Mouse (Mus musculus) layer of hippocampus, postnatal 36 days (tissue): ENCODE data around the gene Pik3c2g. TPM values are rescaled to one million over a fixed set of nuclear protein-coding genes. Genes with fewer than 3 reads are reported as not detected.
"Not testable (repeated sequence)": the region's sequence is repeated elsewhere in the genome, so short reads cannot be mapped to it uniquely, and the experiment has no call there.

Experiments used
- DNase-seq, 2 experiments: peaks; one replicate each; pipeline ENCODE4 v3.0.0; 2022
- total RNA-seq, 2 experiments: library from RNA; stranded (reverse); gene quantifications; 2 replicates each; pipeline ENCODE4 v1.2.3; 2021

Gene Pik3c2g
- total RNA-seq, 2 experiments from 2014 or later, result 0.10 to 0.18 TPM

DNA sequence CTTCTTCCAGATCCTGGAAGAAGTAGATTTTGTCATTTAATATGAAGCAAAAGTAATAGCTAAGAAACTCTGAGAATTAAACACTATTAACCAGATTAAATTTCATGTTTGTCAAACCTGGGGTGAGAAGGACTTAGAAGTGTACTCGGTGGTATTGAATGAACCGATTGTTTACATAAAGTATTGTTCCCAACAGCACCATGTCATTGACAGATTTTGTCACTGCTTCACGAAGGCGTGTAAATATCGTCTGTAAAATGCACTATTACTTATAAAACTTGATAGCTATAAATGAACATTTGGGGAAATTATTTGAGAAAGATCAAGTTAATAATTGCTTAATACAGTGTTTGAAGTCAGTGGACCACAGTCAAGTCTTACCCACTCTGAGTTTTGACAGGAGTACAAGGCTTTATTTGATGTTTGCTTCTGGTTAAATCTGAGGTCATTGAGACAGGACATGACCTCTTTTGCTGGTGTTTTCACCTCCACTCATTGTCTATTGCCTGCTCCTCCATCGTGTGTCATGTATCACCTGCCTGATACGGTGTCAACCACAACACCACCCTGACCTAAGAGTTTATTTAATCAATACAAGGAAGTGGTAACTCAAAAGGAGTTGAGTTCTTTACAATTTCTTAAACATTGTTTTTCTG, 260.0 kb downstream of the Pik3c2g start:
- DNase-seq, result no peak

DNA sequence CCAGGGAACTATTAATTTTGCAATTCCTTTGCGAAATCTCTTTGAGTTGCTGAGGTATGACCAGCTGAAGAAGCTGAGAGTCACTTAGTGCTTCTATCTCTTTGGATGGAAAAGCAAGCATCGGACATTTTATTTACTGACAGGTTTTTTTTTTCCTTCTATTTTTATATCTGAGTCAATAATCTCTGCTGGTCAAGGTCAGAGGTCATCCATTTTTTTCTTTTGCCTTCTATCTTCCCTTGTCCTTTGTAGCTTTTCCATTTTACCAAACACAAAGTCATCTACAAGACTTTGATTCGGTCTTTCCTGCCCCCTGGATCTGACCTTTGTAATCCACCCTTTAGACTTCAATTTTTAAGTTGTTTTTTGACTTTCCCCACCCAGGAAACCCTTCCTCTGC, 262.9 kb downstream of the Pik3c2g start:
- no peak for DNase-seq

DNA sequence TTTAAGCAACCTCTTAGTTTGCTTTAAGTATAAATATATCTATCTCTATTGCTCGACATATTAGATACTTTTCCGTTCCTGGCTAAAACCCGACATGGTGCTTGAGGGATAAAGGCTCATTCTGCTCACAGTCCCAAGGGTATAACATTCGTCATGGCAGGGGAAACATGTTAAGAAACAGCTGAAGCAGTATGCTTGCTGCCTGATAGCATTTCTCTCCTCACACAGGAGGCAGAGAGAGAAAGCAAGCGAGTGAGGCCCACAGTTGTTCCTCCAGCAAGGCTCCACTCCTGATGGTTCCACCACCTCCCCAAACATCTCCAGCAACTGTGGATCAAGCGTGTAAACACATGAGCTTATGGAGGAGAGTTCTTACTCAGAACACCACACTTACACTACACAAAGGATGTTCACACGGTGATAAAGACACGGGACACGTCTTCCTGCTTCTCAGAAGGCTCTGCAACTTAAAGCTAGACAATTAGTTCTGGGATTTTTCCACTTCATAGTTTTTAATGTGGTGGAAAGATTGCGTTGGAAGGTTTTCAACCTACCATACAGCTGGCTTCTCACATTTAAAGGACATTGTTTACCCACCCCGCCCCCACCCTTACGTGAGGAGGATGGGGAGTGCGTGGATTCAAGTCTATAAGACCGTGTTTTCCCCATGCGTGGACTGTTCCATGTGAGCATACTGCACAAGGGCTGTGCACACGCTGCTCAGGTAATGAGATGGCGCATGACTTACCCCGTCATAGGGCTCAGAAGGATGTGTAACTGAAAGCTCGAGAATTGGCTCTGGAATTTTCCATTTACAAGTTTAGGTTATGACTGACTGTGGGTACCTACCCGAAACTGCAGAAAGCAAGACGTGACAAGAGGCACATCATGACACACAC, 264.9 kb downstream of the Pik3c2g start:
- DNase-seq, result no peak

DNA sequence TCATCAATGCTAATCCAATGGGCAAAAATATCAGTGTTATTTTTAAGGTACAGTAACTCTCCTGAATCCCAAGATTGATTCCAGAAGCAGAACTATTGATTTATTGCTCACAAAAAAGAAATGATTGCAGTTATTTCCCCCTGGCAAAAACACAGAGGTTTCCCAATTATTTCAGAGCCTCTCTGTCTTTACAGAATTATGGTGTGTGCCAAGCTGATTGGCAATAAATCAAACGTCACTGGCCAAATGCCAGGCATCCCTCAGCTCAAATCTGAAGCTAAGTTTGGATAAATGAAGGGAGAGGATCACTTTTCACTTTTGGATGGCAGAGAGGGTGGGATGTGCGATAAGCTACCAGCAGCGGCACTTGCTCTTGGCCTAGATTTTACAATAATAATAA, 265.8 kb downstream of the Pik3c2g start:
- peak; percentile 58 to 59 for DNase-seq

DNA sequence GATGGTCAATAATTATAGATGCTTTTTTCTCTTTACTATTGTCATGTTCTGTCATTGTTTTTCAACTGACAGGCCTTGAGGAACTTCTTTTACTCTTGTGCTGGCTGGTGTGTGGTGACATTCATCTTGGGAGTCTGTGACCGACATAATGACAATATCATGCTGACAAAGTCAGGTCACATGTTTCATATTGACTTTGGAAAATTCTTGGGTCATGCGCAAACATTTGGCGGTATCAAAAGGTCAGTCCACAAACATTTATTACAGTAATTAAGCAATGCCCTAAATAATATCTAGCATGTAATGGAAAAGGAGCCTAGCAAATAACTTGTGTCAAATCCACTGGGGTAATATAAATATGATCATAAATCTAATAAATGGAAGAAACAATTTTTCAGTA, 273.1 kb downstream of the Pik3c2g start:
- no peak for DNase-seq

DNA sequence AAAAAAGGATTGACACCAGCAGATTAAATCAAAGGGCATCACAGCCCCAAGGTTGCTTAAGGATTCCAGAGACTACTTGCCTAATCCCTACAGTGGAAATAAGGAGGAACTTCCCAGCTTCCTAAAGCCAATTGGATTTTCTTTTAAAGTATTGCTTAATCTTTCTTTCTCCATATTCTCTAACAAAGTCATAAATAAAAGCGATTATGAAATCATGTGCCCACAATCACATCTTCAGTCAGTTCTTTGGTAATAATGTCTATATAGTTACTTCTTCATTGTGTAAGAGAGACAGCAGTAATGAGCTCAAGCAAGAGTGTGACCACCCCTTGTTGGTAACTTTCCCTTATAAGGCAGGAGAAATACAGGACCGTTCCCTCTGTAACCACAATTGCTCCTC, 274.5 kb downstream of the Pik3c2g start:
- no peak for DNase-seq

DNA sequence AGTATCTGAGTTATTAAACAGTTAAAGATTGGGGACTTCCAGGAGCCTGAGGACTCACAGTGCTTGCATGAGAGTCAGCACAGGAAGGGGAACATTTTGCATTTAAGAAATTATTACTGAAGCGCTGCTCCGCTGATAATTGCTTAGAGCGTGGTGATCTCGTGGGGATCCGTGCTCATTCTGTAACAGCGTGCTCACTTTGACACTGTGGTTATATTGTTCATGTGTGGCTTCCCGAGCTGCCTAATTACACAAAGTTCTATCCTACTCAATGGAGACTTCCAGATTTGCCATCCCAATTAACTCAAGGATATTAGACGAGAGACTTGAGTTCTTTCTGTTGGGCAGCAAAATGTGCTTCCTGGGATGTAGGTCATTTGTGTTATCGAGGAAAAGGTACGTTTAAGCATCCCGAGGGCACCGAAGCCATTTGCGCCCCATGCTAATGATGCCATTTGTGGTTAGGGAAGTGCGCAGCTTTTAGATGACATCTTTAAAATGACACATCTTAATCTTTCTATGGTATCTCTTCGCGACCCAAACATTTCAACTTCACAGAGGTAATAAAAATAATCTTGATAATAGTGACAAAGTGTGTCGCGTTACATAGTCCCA, 278.1 kb downstream of the Pik3c2g start:
- no peak for DNase-seq

DNA sequence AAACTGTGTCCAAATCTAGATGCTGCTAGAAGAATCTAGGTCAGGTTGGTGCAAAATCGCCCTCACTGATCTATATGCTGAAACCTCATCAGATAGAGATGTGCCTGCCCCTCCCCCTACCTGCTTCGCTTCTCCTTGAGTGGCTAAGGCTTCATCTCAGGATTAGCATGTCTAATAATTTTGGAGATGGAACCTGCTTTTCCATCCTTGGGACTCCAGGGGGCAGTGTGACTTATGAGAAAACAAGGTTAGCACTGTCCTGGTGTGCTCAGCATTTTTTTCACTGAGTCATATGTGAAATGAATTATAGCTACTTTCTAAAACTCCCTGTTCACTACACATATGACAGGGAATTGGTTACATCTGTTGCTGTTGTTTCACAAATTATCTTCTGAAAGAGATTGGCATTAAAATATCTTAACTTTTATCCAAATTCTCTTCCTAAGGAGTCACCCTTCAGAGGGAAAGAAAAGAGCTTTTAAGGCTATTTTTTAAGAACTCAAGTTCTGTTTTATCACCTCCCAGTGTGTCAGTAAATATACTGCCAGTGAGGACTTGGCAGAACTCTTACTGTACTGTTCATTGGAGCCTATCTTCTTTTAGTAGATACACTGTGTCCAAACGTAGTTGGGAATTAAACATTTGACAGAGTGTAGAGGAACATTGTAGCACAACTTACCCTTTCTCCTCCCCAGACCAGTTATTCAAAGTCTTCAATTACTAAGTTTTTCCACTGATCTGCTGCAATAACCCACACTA, 287.6 kb downstream of the Pik3c2g start:
- peak; percentile 6 to 24 for DNase-seq

DNA sequence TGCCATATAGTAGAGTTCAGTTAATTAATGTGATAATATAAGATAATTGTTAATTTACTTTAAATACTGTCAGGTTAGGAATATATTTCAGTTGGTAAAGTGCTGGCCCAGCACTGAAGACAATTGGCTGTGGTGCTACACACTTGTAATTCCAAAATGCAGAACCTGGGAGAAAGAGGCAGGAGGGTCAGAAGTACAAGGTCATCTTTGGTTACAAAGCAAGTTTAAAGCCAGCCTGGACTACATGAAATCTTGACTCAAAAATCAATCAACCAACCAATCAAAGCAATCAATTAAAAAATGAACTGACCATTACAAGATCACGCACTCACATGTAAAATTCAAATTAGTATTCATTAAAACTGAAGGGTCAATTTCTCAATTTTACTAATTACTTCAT, 289.7 kb downstream of the Pik3c2g start:
- DNase-seq, result no peak

DNA sequence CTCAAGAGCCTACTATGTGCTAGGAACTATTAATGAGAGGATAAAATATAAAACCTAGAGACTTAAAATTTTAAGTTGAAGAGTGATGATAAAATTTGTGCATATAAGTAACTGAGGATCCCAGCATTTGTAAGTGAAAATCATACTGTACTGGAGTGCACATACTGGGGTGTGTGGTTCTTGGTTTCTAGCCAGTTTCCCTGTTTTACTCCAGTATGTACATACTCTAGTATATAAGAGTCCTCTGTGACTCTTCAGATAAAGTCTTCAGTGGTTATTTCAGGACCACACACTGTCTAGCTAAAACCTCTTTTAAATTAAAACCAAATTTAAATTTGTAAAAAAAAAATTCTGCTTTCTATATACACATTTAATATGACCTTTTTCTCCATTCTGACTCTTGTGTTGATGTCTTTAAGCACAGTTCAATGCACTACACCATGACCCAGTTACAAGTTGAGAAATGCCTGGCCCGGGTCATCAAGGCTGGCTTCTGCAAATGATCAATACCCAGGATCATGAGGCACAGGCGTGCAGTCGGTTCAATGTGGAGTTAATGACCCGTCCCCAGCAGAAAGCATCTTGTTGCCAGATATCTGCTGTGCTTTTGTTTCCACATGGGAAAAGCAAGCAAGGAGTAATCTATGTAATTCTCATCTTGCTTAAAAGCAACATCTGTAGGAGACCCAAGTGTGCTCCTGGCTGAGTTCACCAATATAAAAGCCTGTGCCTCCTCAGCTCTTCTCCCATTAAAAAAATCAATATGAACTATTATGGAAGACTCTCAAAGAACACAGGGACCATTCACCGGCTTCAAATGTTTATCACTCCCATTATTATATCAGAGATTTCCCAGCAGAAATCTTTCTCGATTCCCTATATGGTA, 290.7 kb downstream of the Pik3c2g start:
- no peak for DNase-seq

DNA sequence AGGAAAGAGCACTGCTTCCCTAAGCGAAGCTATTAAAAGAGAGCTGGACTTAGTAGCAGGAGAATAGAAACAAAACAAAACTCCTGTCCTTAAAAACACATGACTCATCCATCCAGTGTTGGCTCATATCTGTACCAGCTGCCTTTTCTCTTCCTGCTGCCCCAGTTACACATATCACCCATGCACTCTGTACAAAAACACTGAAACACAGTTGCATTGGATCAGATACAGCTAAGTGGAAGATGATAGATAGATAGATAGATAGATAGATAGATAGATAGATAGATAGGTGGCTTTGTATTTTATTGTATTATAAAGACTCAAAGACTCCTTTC, 291.3 kb downstream of the Pik3c2g start:
- no peak for DNase-seq

DNA sequence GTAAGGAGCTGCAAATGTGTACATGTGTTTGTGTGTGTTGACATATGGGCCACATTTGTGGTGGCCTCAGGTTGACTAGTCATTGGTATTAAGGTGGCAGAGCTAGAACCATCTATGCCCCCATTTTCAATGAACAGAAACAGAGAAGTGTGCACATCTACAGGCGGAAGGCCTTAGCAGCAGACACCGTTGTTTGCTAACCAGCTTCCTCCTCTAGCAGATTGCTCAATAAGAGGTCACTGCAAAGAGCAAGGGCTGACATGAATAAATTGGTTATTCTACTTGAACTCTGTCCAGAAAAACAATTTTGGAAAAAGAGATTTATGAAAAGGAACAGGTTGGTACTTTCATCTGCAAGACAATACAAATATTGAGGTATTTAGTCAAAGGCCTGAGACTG, 295.1 kb downstream of the Pik3c2g start:
- DNase-seq, result no peak

DNA sequence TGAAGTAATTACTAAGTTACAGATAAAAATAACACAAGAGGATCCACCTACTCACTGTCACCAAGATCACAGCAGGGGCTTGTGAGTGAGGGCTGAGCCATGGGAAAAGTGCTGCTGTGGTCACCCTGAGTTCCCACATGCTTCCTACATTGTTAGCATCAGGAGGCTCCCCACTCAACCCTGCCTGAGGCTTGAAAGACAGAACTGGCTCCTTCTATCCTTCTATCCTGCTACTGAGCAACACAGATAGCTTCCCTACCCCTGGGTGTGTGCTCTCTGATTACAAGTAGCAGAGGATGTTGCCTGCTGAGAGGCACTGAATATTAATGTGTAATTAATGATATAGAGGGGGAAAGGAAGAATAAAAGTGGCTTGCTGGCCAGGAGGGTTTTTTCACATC, 300.2 kb downstream of the Pik3c2g start:
- DNase-seq, result no peak

DNA sequence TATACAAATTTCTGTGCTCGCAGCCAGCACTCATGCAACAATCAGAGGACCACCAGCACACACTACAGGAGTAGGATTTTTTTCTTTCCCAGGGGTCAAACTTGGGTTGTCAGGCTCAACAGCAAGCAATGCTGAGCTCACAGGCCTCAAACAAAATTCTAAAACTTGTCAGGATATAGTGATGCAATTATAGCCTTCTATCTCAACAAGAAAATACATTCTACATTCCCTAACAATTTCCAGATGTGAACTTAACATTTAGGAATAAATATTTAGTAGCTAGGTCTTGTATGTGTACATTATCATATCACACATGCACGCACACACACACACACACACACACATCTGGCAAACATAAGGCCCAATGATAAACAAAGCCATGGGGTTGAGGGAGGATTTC, 308.6 kb downstream of the Pik3c2g start:
- no peak for DNase-seq

DNA sequence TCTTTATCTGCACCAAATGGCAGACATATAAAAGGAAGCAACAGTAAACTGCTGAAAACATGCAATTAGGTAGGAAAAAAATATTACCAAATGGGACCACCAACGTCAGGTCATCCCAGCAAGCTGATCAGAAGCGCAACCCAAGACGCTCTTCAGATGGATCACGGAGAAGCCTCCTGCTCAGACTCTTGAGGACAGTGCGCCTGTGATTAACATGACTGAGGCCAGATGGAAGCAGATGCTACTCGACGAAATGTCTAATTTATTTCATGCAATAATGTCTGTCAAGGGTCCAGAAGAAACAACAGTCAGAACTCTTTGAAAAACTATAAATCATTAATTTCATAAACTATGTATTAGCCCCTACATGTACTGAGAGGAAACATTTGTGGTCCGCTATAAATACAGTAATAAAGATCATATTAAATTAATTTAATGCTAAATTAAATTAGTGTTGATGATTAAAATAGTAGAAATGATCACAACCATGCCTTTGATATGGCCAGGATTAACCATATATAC, 312.7 kb downstream of the Pik3c2g start:
- DNase-seq, result no peak

DNA sequence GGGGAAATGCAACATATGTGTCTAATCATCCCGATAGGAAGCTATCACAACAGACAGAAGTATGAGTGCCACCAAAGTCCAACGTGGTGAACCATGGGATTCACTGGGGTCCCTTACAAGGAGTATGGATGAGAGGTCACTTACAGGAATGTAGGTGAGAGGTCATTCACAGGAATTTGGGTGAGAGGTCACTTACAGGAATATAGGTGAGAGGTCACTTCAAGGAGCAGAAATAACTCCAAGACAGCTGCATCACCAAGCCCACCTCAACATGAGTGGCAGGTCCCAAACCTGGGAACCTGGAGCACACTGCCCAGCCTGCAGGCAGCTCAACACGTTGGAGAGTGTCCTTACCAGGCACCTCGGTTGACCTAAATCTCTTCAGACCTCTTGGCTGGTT, 314.8 kb downstream of the Pik3c2g start:
- no peak for DNase-seq

DNA sequence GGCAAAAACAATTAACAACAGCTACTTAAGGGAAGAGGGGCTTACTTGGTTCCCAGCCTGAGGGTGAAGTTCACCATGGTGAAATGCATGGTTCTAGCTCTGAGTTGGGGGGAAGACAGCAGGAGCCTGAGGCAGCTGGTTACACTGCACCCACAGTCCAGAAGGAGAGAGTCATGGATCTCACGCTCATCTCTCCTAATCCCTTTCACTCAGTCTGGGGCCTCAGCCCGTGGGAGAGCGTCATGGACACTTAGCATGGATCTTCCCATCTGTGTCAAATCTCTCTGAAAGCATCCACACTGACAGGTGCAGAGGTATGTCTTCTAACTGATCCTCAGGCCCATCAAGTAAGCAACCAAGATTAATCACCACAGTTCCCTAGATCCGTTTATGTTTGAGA, 320.1 kb downstream of the Pik3c2g start:
- no peak for DNase-seq

DNA sequence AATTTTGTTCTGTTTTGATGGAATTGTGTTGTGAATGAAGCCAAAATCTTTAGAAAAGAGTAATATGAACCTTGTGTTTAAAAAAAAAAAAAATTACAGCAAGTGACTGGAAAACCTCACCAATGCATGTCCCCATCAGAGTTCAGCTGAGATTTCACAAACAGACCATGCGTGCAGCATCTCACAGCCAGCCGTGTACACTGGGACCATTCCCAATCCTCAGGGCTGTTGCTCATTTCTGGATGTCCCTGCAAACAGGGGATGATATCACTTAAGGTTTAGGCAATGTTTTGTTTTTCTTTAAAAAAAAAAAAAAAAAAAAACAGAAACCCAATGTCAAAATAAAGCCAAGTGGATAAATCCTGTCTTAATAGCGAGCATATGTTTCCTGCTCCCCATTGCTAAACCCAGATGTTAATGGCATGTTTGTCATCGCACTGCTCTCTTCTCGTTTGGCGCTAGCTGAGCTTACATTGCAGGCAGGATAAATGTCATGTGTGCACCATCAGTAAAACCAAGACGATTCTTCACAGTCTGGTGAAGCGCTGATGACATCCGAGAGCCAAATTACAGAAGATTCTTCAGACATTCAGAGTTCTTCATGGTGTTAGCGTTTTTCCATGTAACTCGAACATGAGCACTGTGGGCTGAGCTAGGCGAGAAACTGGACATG, 322.1 kb downstream of the Pik3c2g start:
- no peak for DNase-seq

DNA sequence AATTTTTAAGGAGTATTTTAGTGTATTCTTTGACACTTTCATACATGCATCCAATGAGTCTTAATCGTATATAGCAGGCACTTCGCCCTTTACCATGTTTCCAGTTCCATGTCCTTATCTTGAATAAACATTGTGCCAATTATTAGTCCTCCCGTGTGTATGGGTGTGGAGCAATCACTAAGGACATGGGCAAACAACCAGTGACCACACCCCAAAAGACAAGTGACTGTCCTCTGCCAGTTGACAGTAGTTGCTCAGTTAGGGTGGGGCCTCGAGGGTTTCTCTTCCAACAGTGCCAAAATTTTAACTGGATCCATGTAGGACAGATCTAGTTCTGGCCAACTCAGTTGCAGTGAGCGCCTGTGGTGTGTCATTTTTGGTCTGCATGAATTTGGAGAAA, 341.7 kb downstream of the Pik3c2g start:
- DNase-seq, result no peak

DNA sequence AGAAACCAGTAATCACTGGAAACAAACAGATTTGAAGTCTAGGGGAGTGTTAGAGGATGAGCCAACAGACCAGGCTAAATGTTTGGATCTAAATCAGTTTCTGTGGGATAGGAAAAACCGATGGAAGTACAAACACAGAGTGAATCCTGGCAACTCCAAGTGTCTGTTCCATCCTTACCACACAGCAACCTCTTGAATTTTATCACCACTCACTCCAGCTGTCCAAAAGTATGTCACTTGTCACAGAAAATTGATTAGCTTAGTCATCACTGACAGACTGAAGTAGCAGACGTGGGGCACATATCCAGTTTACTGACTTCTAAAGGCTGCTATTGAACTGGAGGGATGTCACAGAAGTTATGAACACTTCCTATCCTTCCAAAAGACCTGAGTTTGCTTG, 347.8 kb downstream of the Pik3c2g start:
- DNase-seq, result no peak

DNA sequence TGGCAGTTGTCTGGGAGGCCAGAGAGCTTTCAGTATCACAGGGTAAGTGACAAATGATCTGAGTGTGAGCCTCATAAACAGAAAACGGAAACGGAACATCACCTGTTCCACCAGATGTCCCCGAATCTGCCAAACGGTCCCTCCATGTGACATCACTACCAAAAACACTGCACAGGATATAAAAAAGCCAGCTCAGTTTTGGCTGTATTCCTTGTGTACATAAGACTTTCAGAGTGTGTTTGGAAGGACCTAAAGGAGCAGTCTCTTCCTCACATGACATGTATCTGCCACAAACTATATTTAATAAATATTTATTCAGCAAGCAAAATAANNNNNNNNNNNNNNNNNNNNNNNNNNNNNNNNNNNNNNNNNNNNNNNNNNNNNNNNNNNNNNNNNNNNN, 350.6 kb downstream of the Pik3c2g start:
- DNase-seq, result not testable (repeated sequence)
